Mouse (Mus musculus): ENCODE results near the gene Prm1.

The Prm1 gene

DNA sequence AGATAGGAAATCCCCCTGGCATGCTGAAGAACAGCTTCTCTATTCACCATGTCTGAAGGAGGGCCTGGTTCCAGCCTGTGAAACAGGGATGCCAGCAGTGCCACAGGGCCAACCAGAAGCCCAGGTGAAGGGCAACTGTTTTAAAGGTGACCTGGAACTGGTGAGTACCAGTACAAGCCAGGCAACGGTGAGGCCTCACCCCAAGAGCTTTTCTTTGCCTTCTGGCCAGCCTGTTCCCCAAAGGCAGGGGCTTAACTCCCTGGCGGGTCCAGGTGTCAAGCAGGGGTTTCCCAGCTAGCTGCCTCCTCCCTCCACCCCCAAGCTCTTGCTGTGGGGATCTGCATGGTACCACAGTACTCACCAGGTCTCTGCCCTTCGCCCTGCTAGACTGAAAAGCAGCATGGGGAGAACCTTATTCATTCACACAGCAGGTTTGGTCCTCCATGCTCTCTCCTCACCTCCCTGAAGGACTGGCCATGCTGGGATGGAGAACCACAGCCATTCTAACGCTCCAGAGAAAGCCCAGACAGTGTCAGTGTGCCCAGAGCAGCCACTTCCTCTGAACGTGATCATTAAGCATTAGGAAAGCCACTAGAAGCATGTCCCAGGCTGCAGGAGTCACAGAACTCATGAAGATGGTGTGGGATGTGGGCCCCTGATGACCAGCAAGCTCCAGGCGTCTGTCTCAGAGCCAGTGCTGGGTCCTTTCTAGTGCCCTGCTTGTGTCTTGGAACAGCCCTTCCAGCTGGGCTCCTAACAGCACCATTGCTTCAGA is 23.1 kb downstream of the Prm1 start:
- no peak for DNase-seq (ENCODE audit: low spot score)

DNA sequence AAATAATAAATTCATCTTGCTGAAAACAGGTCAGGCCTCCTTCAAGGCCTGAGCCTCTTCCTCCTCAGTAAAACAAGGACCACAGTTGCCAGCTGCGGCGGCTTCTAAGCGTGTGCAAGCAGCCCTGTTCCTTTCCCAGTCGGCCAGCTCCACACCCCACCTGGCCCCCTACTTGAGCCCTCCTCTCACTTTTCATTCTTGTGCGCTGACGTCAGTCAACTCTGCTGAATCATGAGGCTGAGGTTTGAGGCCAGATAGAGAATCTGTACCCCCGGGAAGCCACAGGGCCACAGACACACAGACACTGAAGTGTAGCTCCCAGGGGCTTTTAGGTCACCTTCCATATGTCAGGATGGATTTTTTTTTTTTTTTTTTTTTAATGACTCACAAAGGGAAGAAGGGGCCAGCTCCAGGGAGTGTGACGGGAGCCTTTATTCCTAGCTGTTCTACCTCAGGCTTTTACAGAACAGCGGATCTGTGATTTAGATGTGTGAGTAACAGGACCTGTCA is 23.7 kb downstream of the Prm1 start:
- DNase-seq (ENCODE audit: low spot score): no peak

DNA sequence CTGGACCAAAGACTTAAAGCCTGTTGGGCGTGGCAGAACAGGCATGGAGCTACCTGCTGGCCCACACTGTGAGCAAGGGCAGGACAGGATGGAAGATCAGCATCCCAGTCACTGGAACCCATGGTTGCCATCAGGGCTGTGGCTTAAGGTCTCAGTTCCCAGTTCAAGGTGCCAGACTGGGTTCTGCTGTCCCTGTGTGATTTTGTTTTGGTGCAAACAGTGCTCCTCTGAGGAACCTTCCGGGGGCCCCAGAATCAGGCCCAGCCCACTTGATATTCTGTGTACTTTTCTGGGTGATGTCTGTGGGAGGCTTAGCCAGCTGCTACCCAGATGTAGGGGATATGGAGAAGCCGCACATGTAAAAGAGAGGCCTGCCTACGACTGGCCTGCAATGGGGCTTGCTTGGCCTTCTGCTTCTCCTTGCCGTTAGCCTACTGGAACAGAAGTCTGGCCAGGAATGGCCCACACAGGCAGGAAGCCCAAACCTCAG is 25.0 kb downstream of the Prm1 start:
- no peak for DNase-seq (ENCODE audit: low spot score)

DNA sequence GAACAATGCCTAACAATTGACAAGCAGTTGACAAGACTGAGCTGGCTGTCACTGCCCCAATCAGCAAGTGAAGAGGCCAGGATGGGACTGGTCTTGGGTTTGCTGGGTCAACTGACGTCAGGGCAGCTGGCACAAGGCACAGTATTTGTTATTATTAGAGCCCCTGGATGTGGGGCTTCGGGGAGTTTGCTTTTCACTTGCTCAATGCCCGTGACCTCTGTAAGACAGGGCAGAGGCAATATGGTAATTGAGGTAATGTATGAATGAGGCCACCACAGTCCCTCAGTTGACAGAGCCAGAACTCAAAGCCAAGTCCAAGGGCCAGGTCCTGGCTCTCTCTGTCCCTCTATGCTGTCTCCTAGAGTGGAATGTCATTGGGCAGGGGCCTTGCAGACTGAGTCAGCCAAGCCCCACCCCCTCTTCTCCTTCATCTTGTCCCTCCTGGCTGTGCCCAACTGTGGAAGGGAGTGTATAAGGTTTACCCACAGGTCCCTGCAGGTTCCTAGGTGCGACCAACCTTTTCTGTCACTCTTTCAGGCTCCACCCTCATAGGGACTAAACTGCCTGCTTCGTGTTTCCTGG is 28.0 kb downstream of the Prm1 start:
- no peak for DNase-seq (ENCODE audit: low spot score)

DNA sequence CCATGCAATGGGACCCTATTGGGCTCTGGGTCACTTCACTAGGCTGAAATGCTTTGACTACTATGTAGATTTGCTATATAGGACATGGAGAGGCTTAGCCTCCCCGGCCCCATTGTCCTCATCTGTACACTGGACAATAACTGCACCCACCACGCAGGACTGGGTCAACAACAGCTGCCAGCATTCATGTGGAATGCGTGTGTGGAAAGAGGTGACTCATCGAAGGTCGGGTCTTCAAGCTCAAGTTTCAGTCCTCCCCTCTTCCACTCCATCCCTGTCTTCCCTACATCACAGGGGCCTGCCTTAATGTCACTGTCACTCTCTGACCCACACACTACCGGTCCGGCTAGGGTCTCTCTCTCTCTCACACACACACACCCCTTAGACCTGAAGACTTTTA is 29.3 kb downstream of the Prm1 start:
- DNase-seq (ENCODE audit: low spot score): no peak

DNA sequence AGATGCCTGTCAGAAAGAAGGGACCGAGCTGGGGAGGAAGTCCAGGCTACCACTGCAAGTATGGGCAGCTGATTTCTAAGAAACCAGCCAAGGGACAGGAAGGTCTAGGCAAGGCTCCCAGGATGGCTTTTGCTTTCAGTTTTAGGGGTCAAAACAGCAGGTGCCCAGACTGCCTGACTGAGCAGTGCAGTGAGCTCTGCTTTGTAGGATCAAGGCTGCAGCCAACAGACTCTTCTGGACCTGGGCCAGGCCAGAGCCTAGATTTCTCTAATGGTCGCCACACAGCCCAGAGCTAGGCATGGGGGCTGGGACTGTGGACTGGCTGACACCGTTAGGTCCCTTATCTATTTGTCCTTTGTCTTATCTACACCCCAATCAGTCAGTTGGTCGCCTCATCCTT is 30.9 kb downstream of the Prm1 start:
- DNase-seq (ENCODE audit: low spot score): no peak

GRCm38 (mm10) chr16:10773543-10773942 is 32.1 kb downstream of the Prm1 start:
- DNase-seq (ENCODE audit: low spot score): no peak

DNA sequence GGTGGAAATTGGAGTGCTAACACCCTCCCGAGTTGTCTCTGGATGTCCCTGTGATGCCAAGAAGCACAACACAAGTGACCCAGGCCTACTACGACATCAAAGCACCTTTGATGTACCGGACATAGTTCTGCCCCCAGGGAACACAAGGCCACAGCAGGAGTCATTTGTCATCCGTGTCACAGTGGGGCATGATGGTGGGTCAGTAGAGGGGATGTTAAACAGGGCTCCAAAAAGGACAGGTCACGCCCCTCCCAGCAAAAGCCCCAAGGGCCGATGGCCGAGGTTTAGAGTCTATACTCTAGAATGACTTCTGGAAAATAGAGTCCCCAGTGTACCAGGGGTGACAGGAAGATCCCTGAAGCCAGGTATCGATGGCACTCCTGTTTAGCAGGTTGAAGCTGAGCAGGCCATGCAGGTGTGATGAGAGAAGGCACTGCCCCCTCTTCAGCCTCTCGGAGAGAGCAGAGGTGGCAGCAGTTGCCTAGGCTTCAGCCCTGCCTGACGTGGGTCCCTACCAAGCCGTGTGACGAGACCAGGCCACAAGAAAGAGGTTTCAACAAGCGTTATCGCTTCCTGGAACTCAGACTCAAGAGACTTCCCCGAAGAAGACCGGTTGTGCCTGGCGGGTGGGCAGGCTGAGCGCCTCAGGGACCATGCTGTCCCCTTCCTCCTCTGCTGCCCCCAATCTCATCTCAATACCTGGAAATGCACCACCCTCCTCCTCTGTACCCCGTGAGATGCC is 33.7 kb downstream of the Prm1 start:
- no peak for DNase-seq (ENCODE audit: low spot score)

DNA sequence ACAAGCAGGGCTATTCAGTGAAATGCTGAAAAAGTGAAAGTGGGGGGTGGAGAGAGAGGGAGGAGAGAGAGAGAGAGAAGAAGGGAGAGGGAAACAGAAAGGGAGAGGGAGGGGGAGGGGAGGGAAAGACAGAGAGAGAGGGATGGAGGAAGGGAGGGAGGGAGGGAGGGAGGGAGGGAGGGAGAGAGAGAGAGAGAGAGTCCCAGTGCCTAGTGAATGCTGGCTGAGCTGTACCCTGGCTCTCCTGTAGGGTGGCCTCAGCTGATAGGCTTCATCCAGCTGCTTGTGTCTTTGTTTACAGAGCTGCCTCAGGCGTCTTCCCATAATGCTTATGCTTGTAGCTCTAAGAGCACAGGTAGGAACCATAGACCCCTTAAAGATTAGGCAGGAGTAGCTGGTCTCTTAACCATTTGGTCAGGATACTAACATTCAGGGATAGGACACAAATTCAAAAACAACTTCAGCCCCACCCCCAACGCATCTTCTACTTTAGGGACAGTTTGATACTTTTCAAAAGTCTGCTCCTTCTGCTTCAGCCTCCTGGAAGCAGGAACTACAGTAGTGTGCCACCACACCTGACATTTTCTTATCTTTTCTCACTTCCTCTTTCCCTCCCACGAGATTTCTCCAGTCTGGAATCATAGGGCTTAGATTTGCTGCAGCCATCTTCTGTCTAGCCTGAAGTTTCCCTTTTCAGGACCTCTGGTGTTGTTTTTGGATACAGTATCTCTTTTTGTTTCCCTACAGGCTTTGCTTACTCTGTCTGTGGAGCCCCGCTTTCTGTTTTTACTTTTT is 34.9 kb downstream of the Prm1 start:
- DNase-seq (ENCODE audit: low spot score): no peak

GRCm38 (mm10) chr16:10769661-10770060 is 36.0 kb downstream of the Prm1 start:
- DNase-seq (ENCODE audit: low spot score): no peak

DNA sequence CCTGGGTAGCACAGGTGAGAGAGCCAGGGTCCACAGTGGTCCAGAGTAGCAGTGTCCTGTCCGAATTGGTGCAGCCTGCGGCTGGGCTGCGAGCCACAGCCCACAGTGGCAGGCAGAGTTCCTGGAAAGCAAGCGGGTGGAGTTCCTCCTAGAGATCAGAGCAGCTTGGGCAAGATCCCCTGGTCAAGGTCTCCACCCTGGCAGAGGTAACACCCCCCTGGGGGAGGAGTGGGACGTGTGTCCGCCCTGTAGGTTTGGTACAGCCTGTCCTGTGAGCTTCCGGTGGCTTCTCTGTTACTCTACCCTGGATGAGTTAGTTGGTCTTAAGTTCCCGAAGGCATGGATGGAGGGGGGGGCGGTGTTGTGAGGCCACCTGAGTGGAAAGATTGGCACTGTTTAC is 36.8 kb downstream of the Prm1 start:
- no peak for DNase-seq (ENCODE audit: low spot score)

- peak; percentile 67 for DNase-seq (ENCODE audit: low spot score)
Observed at GRCm38 (mm10) chr16:10767158-10767557, 38.5 kb downstream of the Prm1 start.

GRCm38 (mm10) chr16:10764323-10764722 is 41.3 kb downstream of the Prm1 start:
- no peak for DNase-seq (ENCODE audit: low spot score)

DNA sequence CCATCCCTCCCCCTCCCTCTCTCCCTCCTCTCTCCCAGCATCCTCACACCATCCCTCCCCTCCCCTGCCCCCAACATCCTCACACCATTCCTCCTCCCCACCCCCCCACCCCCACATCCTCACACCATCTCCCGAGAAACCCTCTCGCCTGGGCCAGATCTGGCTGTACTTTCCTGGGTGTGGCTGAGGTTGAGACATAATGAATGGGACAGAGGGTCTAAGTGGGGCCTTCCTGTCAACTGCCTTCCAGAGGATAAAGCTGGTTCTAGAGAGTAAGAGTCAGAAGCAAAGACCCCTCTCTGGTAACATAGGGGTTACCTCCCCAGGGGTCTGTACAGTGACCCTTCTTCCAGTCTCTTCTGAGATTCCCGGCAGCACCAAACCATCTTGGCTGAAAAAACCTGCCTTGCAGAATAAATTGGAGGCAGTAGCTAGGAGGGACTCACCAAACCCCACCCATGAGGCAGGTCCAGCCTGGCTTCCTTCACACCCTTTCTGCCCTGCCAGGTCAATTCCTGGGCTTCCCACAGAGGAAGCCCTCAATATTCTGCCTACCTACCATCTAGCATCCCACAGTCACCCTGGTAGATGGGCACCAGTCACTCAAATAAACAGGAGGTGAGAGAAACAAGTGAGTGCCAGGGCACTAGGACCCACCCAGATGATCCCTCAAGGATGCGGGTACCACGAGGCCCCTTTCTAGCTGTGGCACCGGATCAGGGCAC is 41.9 kb downstream of the Prm1 start:
- no peak for DNase-seq (ENCODE audit: low spot score)

- no peak for DNase-seq (ENCODE audit: low spot score)
Observed at GRCm38 (mm10) chr16:10762569-10763180, 43.0 kb downstream of the Prm1 start.

GRCm38 (mm10) chr16:10761182-10761581 is 44.5 kb downstream of the Prm1 start:
- DNase-seq (ENCODE audit: low spot score): no peak

- DNase-seq (ENCODE audit: low spot score): no peak
Observed at GRCm38 (mm10) chr16:10756168-10756567, 49.5 kb downstream of the Prm1 start.

DNA sequence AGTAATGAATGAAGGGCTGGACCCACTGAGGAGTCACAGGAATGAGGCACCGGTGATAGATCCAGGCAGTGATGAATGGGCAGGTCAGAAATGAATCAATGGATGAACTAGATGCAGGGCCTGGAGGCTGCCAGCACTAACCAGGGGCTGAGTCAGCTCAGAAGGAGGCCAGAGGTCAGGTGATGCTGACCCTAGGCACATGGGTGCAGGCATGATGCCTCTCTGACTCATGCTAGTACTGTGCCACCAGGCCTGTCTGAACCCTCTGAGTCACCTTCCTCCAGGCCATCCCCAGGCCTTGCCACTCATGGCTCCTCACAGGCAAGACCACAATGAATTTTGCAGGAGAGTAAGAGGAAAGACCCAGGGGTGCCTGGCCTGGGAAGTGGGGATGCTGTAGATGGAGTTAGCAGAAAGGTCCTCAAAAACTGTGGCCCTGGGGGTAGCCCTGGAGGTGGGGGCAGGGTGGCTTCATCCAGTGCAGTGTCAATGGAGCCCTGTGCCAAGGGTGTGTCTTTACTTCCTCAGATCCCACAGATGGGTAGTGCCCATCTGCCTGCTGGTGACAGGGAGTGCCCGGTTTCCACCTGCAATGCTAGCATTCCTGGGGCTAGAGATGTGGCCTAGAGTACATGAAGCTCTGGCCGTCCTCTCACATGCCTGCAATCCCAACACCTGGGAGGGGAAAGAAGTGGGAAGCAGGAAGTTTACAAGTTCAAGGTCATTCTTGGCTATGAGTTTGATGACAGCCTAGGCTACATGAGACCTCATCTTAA is 50.9 kb downstream of the Prm1 start:
- no peak for DNase-seq (ENCODE audit: low spot score)

GRCm38 (mm10) chr16:10749824-10750223 is 55.8 kb downstream of the Prm1 start:
- no peak for DNase-seq (ENCODE audit: low spot score)

DNA sequence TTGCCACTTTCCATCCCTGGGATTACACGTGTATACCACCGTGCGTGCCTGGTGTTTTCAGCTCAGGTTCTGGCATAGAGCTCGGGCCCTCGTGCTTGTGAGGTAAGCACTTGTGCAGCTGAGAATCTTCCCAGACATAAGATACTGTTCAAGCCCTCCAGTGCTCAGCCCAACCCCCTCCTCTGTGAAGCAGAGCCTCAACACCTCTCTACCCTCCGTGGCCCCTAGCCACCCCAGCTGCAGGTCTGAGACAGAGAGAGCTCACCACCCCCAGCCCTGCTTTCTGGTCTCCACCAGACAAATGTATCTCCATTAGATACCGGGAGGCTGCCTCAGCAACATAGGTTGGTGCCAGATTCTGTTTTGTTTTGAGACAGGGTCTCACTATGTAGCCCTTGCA is 56.4 kb downstream of the Prm1 start:
- no peak for DNase-seq (ENCODE audit: low spot score)
